Mouse (Mus musculus): ENCODE results near the gene Smarcc2. TPM values are rescaled to one million over a fixed set of nuclear protein-coding genes. Genes with fewer than 3 reads are reported as not detected.

The Smarcc2 gene
- polyA plus RNA-seq, 1 experiment from 2014 or later = 40.5 TPM

DNA sequence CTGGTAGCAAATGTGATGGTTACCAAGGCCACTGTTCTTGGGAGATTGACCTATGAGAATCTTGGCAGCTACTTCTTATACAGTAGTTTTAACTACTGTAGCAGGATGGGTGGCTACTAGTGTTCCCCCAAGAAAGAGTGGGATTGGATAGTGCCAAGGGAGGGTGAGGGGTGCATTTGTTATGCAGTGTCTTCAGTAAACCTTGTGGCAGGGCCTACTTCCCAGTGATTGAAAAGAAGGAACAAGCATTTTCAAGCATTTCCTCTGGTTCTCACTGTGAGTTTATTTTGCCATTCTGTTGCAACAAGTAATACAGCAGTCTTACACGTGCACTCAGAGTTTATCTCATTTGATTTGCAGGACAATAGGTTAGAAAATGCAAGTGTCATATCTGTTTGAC, 46.5 kb upstream of the Smarcc2 start:
- H3K36me3 ChIP-seq (ENCODE audit: insufficient read depth, low read length) = peaks cover 16% of the 10 kb centered on the region; the same call in 1 of the 2 replicates
- peak overlapping the region; percentile 82; the same call in 1 of the 2 replicates for H3K9ac ChIP-seq (ENCODE audit: low read depth, low read length)
- peak overlapping the region; percentile 80 for H3K4me3 ChIP-seq (replicated peaks; ENCODE audit: low read depth, low read length)
- peak overlapping the region; percentile 95; the same call in 1 of the 2 replicates for H3K27ac ChIP-seq
- ATAC-seq (replicated peaks; ENCODE audit: low FRiP score, low read depth) = no peak
- H3K4me1 ChIP-seq (replicated peaks; ENCODE audit: insufficient read depth, low read length) = peaks cover 15% of the 10 kb centered on the region
- 25% methylated on average over 1 of the region's 1 CpGs for WGBS
- peak overlapping the region; percentile 86 for H3K4me2 ChIP-seq (ENCODE audit: low read length)
- no peak for TF ChIP-seq CTCF (IDR thresholded peaks at IDR 0.05; ENCODE audit: low read depth)
- H3K27me3 ChIP-seq (ENCODE audit: insufficient read depth, low read length) = no peaks in the 10 kb centered on the region
- DNase-seq (ENCODE audit: low spot score) = no peak
- no peaks in the 10 kb centered on the region for H3K9me3 ChIP-seq (replicated peaks; ENCODE audit: low read length)

DNA sequence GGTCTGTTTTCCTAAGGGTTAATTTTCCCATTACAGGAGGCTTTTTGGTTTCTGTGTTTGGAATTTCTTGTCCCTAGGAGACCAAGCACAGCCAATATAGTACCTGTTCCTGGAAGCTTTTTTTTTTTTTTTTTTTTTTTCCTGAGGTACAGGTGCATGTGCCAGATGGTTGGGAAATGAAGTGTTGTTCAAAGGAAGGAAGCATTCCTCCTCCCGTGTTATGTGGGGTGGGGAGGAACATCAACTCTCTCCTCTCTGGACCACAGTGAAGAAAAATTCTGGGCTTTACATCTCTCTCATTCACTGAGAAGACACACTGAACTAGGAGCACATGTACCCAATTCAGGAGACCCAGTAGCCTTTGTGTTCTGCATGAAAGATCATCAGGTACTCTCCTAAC, 46.0 kb upstream of the Smarcc2 start:
- TF ChIP-seq CTCF (IDR thresholded peaks at IDR 0.05; ENCODE audit: low read depth) = no peak
- Histone ChIP-seq H3K9ac (ENCODE audit: low read depth, low read length) (no peak overlapping the region), H3K36me3 (ENCODE audit: insufficient read depth, low read length) (peaks cover 20% of the 10 kb centered on the region; the same call in 1 of the 2 replicates), H3K27me3 (ENCODE audit: insufficient read depth, low read length) (no peaks in the 10 kb centered on the region), H3K9me3 (replicated peaks; ENCODE audit: low read length) (no peaks in the 10 kb centered on the region), H3K4me2 (ENCODE audit: low read length) (peak overlapping the region; percentile 86; the same call in 1 of the 2 replicates), H3K4me1 (replicated peaks; ENCODE audit: insufficient read depth, low read length) (peaks cover 15% of the 10 kb centered on the region), H3K27ac (no peak overlapping the region), H3K4me3 (replicated peaks; ENCODE audit: low read depth, low read length) (no peak overlapping the region)
- WGBS = 35% methylated on average over 1 of the region's 1 CpGs
- DNase-seq (ENCODE audit: low spot score) = no peak
- no peak for ATAC-seq (replicated peaks; ENCODE audit: low FRiP score, low read depth)

DNA sequence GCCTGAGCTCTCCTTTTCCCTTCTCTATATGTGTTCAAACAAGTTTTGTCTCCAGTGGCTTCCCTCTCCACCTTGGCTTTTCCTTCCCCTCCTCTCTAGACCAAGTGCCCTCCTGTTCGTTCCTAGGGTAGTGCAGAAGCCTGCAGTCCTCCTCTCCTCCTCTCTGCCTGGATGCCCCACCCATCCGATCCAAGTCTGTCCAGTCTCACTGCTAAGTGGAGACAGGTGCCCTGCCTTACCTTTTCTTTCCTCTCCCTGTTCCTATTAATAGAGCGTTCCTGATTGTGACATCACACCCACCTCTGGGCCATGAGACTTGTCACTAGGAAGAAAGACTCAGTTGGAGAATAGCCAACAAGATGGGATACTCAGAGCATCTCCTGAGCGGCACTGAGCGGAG, 44.2 kb upstream of the Smarcc2 start:
- no peak for TF ChIP-seq CTCF (IDR thresholded peaks at IDR 0.05; ENCODE audit: low read depth)
- ATAC-seq (replicated peaks; ENCODE audit: low FRiP score, low read depth) = no peak
- DNase-seq (ENCODE audit: low spot score) = no peak
- Histone ChIP-seq H3K27me3 (ENCODE audit: insufficient read depth, low read length) (no peaks in the 10 kb centered on the region), H3K27ac (no peak overlapping the region), H3K4me1 (replicated peaks; ENCODE audit: insufficient read depth, low read length) (peaks cover 11% of the 10 kb centered on the region), H3K4me2 (ENCODE audit: low read length) (no peak overlapping the region), H3K9ac (ENCODE audit: low read depth, low read length) (no peak overlapping the region), H3K9me3 (replicated peaks; ENCODE audit: low read length) (no peaks in the 10 kb centered on the region), H3K4me3 (replicated peaks; ENCODE audit: low read depth, low read length) (no peak overlapping the region), H3K36me3 (ENCODE audit: insufficient read depth, low read length) (peaks cover 28% of the 10 kb centered on the region; the same call in 1 of the 2 replicates)
- 89% methylated on average over 5 of the region's 5 CpGs for WGBS

DNA sequence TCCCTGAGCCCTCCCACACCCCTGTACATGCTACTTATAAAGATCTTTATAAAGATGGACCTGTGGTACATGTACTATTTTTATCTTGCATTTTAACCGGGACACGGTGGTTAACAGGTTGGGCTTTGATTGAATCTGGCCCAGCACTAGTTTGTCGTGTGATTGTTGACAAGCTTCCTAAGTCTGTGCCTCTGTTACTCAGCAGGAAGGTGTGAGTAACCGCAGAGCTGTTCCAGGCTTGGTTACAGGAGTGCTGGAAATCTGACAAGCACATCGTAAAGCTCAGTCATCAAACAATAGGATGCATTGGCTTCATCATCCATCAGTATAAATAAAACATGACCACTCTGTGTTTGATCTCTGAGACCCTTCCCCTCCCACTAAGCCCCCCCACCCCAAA, 36.6 kb upstream of the Smarcc2 start:
- no peak overlapping the region for H3K4me2 ChIP-seq (ENCODE audit: low read length)
- ATAC-seq (replicated peaks; ENCODE audit: low FRiP score, low read depth) (no peak), DNase-seq (ENCODE audit: low spot score) (no peak)
- H3K9ac ChIP-seq (ENCODE audit: low read depth, low read length) = no peak overlapping the region
- no peaks in the 10 kb centered on the region for H3K9me3 ChIP-seq (replicated peaks; ENCODE audit: low read length)
- TF ChIP-seq CTCF (IDR thresholded peaks at IDR 0.05; ENCODE audit: low read depth) = no peak
- H3K4me3 ChIP-seq (replicated peaks; ENCODE audit: low read depth, low read length) = no peak overlapping the region
- no peaks in the 10 kb centered on the region for H3K27me3 ChIP-seq (ENCODE audit: insufficient read depth, low read length)
- H3K27ac ChIP-seq = no peak overlapping the region
- no peaks in the 10 kb centered on the region for H3K4me1 ChIP-seq (replicated peaks; ENCODE audit: insufficient read depth, low read length)
- WGBS = 62% methylated on average over 5 of the region's 5 CpGs
- H3K36me3 ChIP-seq (ENCODE audit: insufficient read depth, low read length) = peaks cover 25% of the 10 kb centered on the region

DNA sequence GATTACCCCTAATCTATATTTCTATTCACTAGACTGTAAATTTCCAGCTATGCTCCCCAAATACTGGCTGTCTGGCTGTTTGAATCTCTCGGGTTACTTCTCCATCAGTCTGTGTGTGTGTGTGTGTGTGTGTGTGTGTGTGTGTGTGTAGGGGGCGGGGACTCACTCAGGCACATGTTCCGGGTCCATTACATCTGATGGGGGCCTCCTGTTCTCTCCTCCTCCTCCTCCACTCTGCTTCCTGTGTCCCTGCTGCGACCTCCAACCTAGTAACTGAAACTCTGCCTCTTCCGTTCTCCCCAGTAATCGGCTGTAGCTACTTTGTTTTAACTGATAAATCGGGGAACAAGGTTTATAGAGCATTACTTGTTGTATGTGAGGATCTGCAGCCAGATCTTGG, 34.4 kb upstream of the Smarcc2 start:
- H3K9ac ChIP-seq (ENCODE audit: low read depth, low read length) = no peak overlapping the region
- H3K36me3 ChIP-seq (ENCODE audit: insufficient read depth, low read length) = peaks cover 30% of the 10 kb centered on the region
- H3K27me3 ChIP-seq (ENCODE audit: insufficient read depth, low read length) = no peaks in the 10 kb centered on the region
- ATAC-seq (replicated peaks; ENCODE audit: low FRiP score, low read depth) = peak; percentile 79
- no peaks in the 10 kb centered on the region for H3K4me1 ChIP-seq (replicated peaks; ENCODE audit: insufficient read depth, low read length)
- H3K9me3 ChIP-seq (replicated peaks; ENCODE audit: low read length) = no peaks in the 10 kb centered on the region
- 8% methylated on average over 7 of the region's 7 CpGs for WGBS
- H3K27ac ChIP-seq = peak overlapping the region; percentile 70
- no peak overlapping the region for H3K4me2 ChIP-seq (ENCODE audit: low read length)
- peak; percentile 91 for DNase-seq (ENCODE audit: low spot score)
- H3K4me3 ChIP-seq (replicated peaks; ENCODE audit: low read depth, low read length) = no peak overlapping the region
- TF ChIP-seq CTCF (IDR thresholded peaks at IDR 0.05; ENCODE audit: low read depth) = no peak

DNA sequence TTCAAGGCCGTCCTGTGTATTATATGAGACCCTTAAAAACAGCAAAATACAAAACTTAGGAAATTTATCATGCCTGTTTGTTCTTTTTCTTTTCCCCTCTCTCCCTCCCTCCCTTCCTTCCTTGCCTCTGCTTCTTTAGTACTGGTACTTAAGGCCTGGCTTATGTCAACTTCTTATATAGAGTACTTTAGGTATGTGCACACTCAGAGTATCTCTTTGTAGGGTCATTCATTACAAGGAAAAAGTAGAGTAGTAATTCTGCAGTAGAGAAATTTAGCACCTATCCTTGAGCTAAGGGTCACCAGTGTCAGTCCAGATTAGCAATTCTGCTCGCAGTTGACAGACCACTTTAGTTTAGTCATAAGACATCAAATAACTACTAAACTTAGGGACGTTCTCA, 33.8 kb upstream of the Smarcc2 start:
- ATAC-seq (replicated peaks; ENCODE audit: low FRiP score, low read depth) (no peak), DNase-seq (ENCODE audit: low spot score) (no peak)
- H3K27ac ChIP-seq = peak overlapping the region; percentile 70
- H3K4me2 ChIP-seq (ENCODE audit: low read length) = no peak overlapping the region
- H3K9me3 ChIP-seq (replicated peaks; ENCODE audit: low read length) = no peaks in the 10 kb centered on the region
- H3K4me3 ChIP-seq (replicated peaks; ENCODE audit: low read depth, low read length) = no peak overlapping the region
- no peak overlapping the region for H3K9ac ChIP-seq (ENCODE audit: low read depth, low read length)
- H3K4me1 ChIP-seq (replicated peaks; ENCODE audit: insufficient read depth, low read length) = no peaks in the 10 kb centered on the region
- H3K27me3 ChIP-seq (ENCODE audit: insufficient read depth, low read length) = no peaks in the 10 kb centered on the region
- WGBS = 56% methylated on average over 3 of the region's 3 CpGs
- H3K36me3 ChIP-seq (ENCODE audit: insufficient read depth, low read length) = peaks cover 35% of the 10 kb centered on the region
- no peak for TF ChIP-seq CTCF (IDR thresholded peaks at IDR 0.05; ENCODE audit: low read depth)

DNA sequence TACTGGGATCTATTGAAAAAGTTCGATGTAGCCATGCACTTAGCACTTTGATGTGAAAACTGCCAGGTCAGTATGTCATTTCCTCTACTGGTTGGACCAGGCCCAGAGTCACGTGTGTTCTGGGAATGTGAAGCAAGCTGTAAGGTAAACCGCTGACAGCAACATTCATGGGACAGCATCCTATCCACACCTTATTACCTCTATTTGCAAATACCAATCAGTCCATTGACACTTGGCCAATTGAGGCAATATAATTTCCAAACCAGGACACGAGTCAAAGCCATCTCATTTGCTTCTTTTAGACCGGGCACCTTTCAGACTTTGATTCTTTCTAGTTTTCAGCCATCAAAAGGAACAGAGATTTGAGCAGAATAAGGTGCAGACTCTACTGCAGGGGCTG, 30.0 kb upstream of the Smarcc2 start:
- no peak for DNase-seq (ENCODE audit: low spot score)

More for the DNA sequence above, 30.0 kb upstream of the Smarcc2 start:
- H3K4me1 ChIP-seq (replicated peaks; ENCODE audit: insufficient read depth, low read length) = no peaks in the 10 kb centered on the region
- H3K4me2 ChIP-seq (ENCODE audit: low read length) = no peak overlapping the region
- peaks cover 23% of the 10 kb centered on the region for H3K36me3 ChIP-seq (ENCODE audit: insufficient read depth, low read length)
- H3K27me3 ChIP-seq (ENCODE audit: insufficient read depth, low read length) = no peaks in the 10 kb centered on the region
- no peaks in the 10 kb centered on the region for H3K9me3 ChIP-seq (replicated peaks; ENCODE audit: low read length)
- no peak overlapping the region for H3K9ac ChIP-seq (ENCODE audit: low read depth, low read length)
- TF ChIP-seq CTCF (IDR thresholded peaks at IDR 0.05; ENCODE audit: low read depth) = no peak
- WGBS = 82% methylated on average over 5 of the region's 5 CpGs
- ATAC-seq (replicated peaks; ENCODE audit: low FRiP score, low read depth) = no peak
- H3K27ac ChIP-seq = no peak overlapping the region
- no peak overlapping the region for H3K4me3 ChIP-seq (replicated peaks; ENCODE audit: low read depth, low read length)
